Mouse (Mus musculus): ENCODE data around the gene Nudt21. TPM values are rescaled to one million over a fixed set of nuclear protein-coding genes. Genes with fewer than 3 reads are reported as not detected.

Gene Nudt21
- total RNA-seq, 2 experiments from 2014 or later, result 52.5 to 53.9 TPM

Other genes with a start within 250 kb of the Nudt21 start
- 100 to 1,000 TPM; 949 to 978 TPM for gene Gnao1, start 227.1 kb downstream of the Nudt21 start, total RNA-seq (2021)
- 100 to 1,000 TPM; 119 to 126 TPM for gene Amfr, start 24.2 kb downstream of the Nudt21 start, total RNA-seq (2021)
- gene Ogfod1, start 167 bp upstream of the Nudt21 start, total RNA-seq (2021), result 10 to 100 TPM; 61.8 to 62.8 TPM
- gene Bbs2, start 61.9 kb upstream of the Nudt21 start, total RNA-seq (2021), result 10 to 100 TPM; 20.1 to 20.3 TPM
- gene Mt4, start 100.2 kb upstream of the Nudt21 start, total RNA-seq (2021), result not detected
- gene Mt3, start 115.6 kb upstream of the Nudt21 start, total RNA-seq (2021), result 100 to 1,000 TPM; 740 to 758 TPM
- gene Mt2, start 135.6 kb upstream of the Nudt21 start, total RNA-seq (2021), result 100 to 1,000 TPM; 269 to 360 TPM
- gene Mt1, start 142.1 kb upstream of the Nudt21 start, total RNA-seq (2021), result 100 to 1,000 TPM; 333 to 369 TPM
- gene Nup93, start 177.5 kb upstream of the Nudt21 start, total RNA-seq (2021), result 10 to 100 TPM; 46.6 to 52.8 TPM

All from left cerebral cortex, postnatal 14 days (tissue).